Mouse (Mus musculus): ENCODE results near the gene Ubxn7.

Ubxn7 gene

DNA sequence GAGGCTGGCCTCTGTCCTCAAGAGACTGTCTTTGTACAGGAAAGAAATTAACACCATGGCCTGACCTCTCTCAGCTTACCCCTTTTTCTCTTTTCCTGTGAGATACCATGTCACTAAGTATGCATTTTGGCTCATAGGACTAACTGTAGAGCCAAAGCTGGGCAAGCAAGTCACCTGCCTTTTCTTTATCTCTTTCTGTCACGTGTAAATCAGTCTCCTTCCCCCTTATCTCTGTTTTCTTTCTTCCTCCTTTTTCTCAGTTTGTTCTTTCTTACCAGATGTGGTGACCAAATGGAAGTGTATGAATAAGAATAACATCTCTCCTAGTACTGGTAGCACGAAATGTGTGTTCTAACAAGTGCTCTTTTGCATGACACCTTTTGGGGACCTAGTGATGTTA is 52.8 kb downstream of the Ubxn7 start:
- DNase-seq = no peak

DNA sequence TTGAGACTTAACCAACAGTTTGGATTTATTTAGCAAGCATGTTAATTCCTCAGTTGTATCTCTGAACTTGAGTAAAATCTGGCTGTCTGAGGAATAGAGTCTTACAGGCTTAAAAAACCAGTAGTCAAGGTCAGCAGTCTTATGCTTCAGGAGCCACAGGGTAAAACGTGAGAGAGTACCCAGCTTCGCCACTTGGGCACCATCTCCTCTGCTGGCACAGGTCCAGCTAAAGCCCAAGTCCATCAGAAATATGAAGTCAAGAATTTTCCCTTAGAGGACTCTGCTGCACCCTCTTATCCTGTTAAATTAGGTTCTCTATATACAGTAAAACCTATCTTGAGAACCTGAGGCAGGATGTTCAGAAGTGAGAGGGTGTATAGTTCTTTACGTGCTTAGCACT is 54.8 kb downstream of the Ubxn7 start:
- peak; percentile 19 to 55 for DNase-seq

- no peak for DNase-seq
Measured at GRCm38 (mm10) chr16:32389049-32389448, 57.0 kb downstream of the Ubxn7 start.

DNA sequence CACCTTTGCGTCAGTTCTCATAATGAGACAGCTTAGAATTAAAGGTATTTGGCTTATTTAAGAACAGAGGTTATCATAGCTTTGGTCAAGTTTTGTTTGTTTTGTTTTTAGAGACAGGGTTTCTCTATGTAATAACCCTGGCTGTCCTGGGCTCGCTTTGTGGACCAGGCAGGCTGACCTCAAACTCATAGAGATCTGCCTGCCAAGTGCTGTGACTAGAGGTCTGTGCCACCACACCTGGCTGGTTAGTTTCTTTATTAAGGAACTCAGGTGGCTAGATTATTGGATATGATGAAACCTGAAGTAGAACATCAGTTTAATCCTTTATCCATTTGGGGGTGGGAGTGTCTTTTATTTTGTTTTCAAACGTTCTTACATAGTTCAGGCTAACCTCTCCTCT is 57.8 kb downstream of the Ubxn7 start:
- DNase-seq = no peak

DNA sequence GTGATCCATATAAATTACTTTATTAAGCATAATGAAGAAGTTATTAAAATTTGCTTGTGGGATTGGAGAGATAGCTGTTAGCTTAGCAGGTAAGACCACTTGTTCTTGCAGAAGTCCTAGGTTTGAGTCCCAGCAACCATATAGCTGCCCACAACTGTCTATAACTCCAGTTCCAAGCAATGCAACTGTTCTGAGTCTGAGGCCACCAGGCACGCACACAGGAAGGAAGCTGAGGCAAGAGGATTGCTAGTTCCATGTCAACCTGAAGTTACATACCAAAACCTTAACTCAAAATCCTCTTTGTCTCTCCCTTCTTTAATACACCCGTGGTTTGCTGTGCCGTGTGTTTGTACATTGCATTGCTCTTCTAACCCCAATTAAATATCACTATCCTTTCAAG is 58.8 kb downstream of the Ubxn7 start:
- no peak for DNase-seq

DNA sequence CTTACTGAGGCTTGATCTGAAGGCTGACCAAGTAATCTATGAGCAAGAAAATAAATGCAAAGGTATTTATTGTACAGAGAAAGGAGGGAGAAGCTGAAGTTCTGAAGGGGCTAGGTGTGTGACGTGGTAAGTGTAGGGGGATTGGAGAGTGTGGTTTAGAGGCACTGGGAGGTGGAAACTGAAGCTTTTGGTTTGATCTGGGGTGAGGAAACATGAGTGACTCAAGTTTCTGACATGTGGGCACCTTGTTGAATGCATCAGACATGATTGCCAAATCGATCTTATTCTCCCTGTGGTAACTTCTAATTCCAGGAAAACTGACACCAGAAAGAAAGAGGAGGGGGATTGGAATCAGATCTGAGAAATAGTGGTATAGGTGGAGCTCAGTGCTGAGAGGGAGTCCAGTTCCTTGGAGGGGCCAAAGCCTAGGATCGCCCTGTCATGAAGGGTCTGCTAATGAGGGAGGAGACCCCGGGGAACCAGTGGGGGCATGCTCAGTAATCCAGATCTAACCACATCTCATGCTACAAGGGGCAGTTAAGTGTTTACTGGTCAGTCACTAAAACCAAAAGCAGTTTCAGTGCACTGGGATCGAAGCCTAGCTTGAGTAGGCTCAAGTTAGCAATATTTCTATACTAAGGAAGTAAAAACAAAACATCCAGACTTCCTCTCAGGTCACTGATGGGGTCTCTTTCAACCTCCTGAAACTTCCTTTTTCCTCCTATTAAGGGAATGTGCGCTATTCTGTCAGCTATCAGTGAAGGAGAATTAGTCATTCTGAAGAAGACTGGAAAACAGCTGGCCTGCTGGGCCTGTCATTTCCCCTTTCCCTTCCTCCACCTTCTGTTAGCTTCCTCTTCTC is 63.9 kb downstream of the Ubxn7 start:
- no peak for DNase-seq

GRCm38 (mm10) chr16:32396541-32396835 is 64.4 kb downstream of the Ubxn7 start:
- no peak for DNase-seq

DNA sequence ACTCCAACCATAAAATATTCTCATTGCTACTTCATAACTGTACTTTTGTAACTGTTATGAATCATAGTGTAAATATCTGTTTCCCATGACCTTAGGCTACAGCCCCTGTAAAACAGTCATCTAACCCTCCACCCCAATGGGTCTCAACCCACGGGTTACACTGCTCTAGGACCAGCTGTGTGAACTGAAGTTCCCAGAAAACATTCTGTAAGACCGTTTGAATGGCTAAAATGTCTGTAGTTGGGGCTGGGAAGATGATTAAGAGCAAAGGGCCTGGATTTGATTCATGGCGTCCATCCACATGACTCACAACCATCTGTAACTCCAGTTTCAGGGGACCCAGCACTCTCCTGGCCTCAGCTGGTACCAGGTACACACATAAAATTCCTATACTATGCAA is 66.1 kb downstream of the Ubxn7 start:
- DNase-seq = no peak

DNA sequence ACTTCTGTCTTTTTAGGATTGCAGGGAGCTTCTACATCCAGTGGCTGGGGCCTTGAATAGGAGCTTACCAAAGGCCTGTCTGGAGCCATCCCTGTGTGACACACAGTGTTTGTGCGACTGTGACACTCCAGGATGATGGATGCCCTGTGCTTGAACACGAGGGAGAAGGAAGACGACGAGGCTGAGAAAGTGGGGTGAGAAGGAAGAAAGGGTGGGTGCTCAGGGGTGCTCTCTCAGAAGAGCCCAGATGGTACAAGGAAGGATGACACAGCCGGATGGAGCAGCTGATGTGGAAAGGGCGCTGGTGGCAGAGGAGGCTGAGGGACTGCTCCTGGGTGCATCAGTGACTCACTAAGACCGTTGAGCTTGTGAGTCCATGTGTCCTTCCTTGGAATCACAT is 68.2 kb downstream of the Ubxn7 start, which contains the start of gene Tm4sf19:
TSS of gene Tm4sf19 (plus strand) at position 240 of the 400 bp plus-strand sequence.
- no peak for DNase-seq

GRCm38 (mm10) chr16:32401335-32401965 is 69.4 kb downstream of the Ubxn7 start:
- no peak for DNase-seq

DNA sequence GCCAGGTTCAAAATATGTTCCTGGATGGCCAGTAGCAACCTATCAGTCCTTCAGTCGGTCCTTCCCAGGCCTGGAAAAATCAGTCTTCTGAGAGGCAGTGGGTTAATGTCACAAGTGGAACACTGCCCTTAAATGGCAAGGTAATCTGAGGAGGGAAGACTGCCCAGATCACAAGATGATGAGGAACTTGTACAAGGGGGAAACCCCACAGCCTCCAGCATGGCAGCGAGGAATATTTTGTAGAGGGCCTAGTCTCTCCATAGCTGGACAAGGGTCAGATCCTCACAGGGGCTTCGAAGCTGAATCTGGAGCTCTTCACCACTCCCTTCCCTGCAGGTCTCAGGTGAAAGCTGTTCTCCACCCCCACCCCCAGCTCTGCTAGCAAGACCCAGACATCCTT is 70.8 kb downstream of the Ubxn7 start:
- no peak for DNase-seq

- DNase-seq = no peak
Measured at GRCm38 (mm10) chr16:32405716-32406115, 73.7 kb downstream of the Ubxn7 start.

DNA sequence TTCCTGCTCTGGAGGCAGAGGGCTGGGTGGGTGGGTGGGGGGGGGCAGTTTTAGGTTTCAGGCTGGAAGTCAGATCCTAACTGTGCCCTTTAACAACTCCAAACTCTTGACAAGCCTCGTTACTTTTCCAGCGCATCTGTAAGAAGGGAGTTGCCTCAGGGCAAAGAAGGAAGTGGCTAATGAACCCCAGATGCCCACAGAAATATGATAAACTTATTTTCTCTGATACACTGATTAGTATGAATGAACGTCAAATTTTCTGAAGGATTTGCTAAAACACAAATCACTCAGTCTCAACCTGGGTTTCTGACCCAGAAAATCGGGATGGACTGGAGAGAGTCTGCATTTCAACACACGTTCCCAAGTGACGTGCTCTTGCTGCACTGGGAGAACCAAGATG is 74.6 kb downstream of the Ubxn7 start:
- no peak for DNase-seq

DNA sequence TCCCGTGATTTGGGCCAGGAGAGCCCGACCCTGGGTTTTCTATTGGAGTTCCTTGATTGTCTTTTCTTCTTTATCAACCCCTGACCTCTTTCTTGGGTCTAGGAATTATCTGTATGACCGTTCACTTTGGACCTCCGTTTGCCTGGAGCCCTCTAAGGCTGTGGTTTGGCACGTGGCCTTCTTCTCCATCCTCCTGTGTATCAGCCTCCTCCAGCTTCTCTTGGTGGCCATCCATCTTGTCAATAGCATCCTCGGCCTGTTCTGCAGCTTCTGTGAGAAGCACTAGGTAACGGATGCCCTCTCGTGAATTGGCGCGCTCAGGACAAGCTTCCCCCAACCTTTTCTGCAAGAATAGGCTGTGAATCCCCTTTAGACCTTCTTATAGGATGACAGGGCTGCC is 75.7 kb downstream of the Ubxn7 start:
- no peak for DNase-seq

DNA sequence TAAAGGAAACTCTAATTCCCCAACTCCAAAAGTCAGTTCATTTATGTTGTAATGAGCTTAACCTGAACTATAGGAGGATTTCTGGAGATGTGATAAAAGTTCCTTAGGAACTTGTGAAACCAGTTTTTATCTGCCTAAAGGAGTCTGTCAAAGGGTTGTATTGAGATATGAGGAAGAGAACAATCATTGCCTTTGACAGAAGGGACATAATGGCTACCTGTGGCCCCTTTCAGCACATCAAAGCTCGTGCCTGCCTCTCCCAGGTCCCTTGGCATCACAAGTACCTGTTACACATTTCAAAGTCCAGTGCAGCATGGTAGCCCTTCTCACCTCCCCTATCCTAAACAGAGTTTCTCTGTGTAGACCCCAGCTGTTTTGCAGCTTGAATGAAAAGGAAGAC is 85.4 kb downstream of the Ubxn7 start:
- DNase-seq = no peak

GRCm38 (mm10) chr16:32419517-32420483 is 87.7 kb downstream of the Ubxn7 start, which contains the start of gene Tctex1d2:
Gene Tctex1d2, plus strand, starts transcription at chr16:32419702.
- peak; percentile 95 to 96 for DNase-seq

DNA sequence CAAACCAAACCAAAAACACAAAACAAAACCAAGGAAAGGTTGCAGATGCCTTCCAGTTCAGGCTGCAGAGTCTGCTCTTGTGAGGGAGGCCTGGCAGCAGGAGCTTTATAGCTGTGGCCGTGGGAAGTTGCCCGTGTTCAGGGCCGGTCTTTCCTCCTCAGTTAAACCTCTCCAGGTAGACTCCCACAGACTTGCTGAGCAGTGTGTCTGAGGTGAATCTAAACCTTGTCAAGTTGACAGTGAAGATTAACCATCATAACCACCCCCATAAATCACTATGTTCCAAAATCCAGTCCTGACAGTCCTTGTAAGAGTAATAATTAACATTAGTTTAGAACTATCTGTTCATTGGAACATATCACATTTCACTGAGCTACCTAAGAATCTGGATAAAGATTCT is 95.4 kb downstream of the Ubxn7 start:
- no peak for DNase-seq

- DNase-seq = peak; percentile 93
Measured at GRCm38 (mm10) chr16:32430474-32431046, 98.5 kb downstream of the Ubxn7 start, which contains the start of gene Pcyt1a. Gene Pcyt1a, plus strand, starts transcription at chr16:32430921.

- no peak for DNase-seq
Measured at GRCm38 (mm10) chr16:32431047-32431591, 99.1 kb downstream of the Ubxn7 start.

GRCm38 (mm10) chr16:32431926-32432325 is 99.9 kb downstream of the Ubxn7 start:
- DNase-seq = no peak

DNA sequence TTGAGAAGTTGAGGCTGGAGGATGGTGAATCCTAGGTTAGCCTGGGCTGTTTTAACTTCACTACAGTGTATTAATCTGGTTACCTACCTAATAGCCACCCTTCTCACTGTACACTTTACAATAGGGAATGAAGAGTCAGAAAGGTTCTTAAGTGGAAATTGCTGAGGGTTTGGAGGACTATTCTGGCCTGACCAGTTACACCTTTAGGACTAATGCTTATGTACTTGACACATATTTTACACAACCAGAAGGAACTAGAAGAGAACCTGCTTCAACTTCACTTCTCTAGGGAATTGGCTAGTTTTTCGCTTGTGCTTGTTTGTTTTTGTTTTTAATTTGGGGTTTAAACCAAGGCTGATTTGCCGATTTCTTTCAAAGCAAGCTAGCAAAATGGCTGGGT is 101.1 kb downstream of the Ubxn7 start:
- DNase-seq = no peak

GRCm38 (mm10) chr16:32434066-32434465 is 102.0 kb downstream of the Ubxn7 start:
- no peak for DNase-seq

- DNase-seq = no peak
Measured at GRCm38 (mm10) chr16:32434691-32435090, 102.6 kb downstream of the Ubxn7 start.

Measured in cerebellum, postnatal 14 days (tissue).